28 mouse cellular contexts compared by ENCODE assay signal in the genomic region with DNA sequence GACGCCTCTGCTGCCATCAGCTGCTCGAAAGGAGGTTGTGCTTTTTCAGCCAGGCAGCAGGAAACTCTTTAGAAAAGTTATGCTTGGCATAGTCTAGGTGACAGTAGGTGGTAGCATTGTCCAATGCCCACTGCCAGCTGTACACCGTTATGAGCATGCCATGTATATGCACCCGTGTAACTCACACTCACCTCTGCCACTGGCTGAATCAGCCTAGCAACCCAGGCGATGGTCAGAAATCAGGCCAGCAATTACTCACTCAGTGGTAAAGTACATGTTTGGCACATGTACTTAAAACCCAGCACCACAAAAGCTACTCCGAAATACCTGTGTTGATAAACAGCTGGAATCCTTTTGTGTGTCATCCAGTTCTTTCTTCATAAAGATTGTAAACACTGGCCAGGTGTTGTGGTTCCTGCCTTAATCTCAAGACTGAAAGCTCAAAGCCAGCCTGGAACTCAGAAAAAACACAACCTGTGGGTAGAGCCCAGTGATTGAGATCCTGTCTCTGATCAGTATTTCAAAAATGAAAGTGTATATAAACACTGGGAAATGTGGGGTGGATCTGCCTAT. TPM values are rescaled to one million over a fixed set of nuclear protein-coding genes. Genes with fewer than 3 reads are reported as not detected.
DNase-seq lines count a peak whose midpoint lies in the region; ATAC-seq lines count a peak whose summit lies in the region.
"Had no signal": no experiment of that assay in that cellular context is flagged by ENCODE, and none has a peak within 500 bp of the region (broad histone marks: within the 10 kb centered on the region; RNA-seq: fewer than 3 reads in every experiment).

No protein-coding gene starts in this region.

- peak; percentile 36 for DNase-seq in CD4-positive, CD25-positive, alpha-beta regulatory T cell, adult 2 months (ENCODE audit: low read depth, low spot score)
- DNase-seq in midbrain, embryonic 11.5 days (ENCODE audit: low spot score, missing footprints), result peak; percentile 79
- DNase-seq in midbrain, embryonic 10.5 days (ENCODE audit: low spot score), result no peak
- peak; percentile 58 for DNase-seq in thymus, postnatal 0 days (ENCODE audit: low spot score)
- no peak for DNase-seq in thymus, postnatal 10 days (ENCODE audit: low spot score in 2 of 2)
- peak; percentile 56 for DNase-seq in naive thymus-derived CD4-positive, alpha-beta T cell, adult 2 months (ENCODE audit: low read depth)
- DNase-seq in cerebellum, adult 18-20 months, result no peak
- DNase-seq: adrenal gland, postnatal 10 days; adrenal gland, postnatal 36 days; cerebellum, adult 8-10 months; cerebellum, postnatal 10 days; cerebellum, postnatal 36 days; embryo, embryonic 11 days; gastrocnemius, postnatal 10 days; gastrocnemius, postnatal 36 days; heart, postnatal 10 days; heart, postnatal 36 days had no signal

- H3K9ac ChIP-seq in midbrain, embryonic 11.5 days (ENCODE audit: low read length), result no peak overlapping the region
- H3K9ac ChIP-seq: embryonic facial prominence, embryonic 13.5 days; forebrain, embryonic 12.5 days; forebrain, embryonic 15.5 days; heart, embryonic 12.5 days; heart, embryonic 15.5 days; hindbrain, embryonic 13.5 days had no signal

- no peak overlapping the region for H3K27ac ChIP-seq in midbrain, embryonic 11.5 days (ENCODE audit: low read depth, low read length)
- no peak overlapping the region for H3K27ac ChIP-seq in midbrain, embryonic 10.5 days (replicated peaks)
- H3K27ac ChIP-seq: embryonic facial prominence, embryonic 10.5 days; embryonic facial prominence, embryonic 13.5 days; forebrain, embryonic 12.5 days; forebrain, embryonic 15.5 days; heart, embryonic 15.5 days; hindbrain, embryonic 10.5 days; hindbrain, embryonic 13.5 days had no signal

- no peaks in the 10 kb centered on the region for H3K36me3 ChIP-seq in midbrain, embryonic 11.5 days (ENCODE audit: control insufficient read depth, insufficient read depth, low read length)
- peaks cover 16% of the 10 kb centered on the region; the same call in 1 of the 2 replicates for H3K36me3 ChIP-seq in midbrain, embryonic 10.5 days
- H3K36me3 ChIP-seq: forebrain, embryonic 12.5 days; heart, embryonic 15.5 days had no signal

- H3K9me3 ChIP-seq in midbrain, embryonic 11.5 days (ENCODE audit: control insufficient read depth, low read length), result no peaks in the 10 kb centered on the region
- H3K9me3 ChIP-seq in midbrain, embryonic 10.5 days (replicated peaks), result no peaks in the 10 kb centered on the region
- H3K9me3 ChIP-seq: embryonic facial prominence, embryonic 10.5 days; embryonic facial prominence, embryonic 13.5 days; forebrain, embryonic 12.5 days; forebrain, embryonic 15.5 days; heart, embryonic 12.5 days; heart, embryonic 15.5 days; hindbrain, embryonic 10.5 days; hindbrain, embryonic 13.5 days had no signal

- H3K4me1 ChIP-seq in midbrain, embryonic 11.5 days (ENCODE audit: control insufficient read depth, insufficient read depth, low read length), result no peaks in the 10 kb centered on the region
- H3K4me1 ChIP-seq in midbrain, embryonic 10.5 days, result peaks cover 26% of the 10 kb centered on the region
- H3K4me1 ChIP-seq: embryonic facial prominence, embryonic 10.5 days; forebrain, embryonic 12.5 days; forebrain, embryonic 15.5 days; heart, embryonic 15.5 days; hindbrain, embryonic 13.5 days had no signal

- H3K4me3 ChIP-seq in midbrain, embryonic 11.5 days (ENCODE audit: low read depth, low read length), result no peak overlapping the region
- no peak overlapping the region for H3K4me3 ChIP-seq in midbrain, embryonic 10.5 days
- H3K4me3 ChIP-seq: embryonic facial prominence, embryonic 10.5 days; embryonic facial prominence, embryonic 13.5 days; erythroblast, embryonic 14.5 days; forebrain, embryonic 12.5 days; forebrain, embryonic 15.5 days; heart, embryonic 12.5 days; heart, embryonic 15.5 days; hindbrain, embryonic 10.5 days; hindbrain, embryonic 13.5 days had no signal

- H3K4me2 ChIP-seq in midbrain, embryonic 11.5 days, result no peak overlapping the region
- H3K4me2 ChIP-seq: embryonic facial prominence, embryonic 13.5 days; forebrain, embryonic 12.5 days; forebrain, embryonic 15.5 days; heart, embryonic 12.5 days; heart, embryonic 15.5 days; hindbrain, embryonic 13.5 days had no signal

- 86% methylated on average over 6 of the region's 6 CpGs for WGBS in midbrain, embryonic 11.5 days
- 82% methylated on average over 6 of the region's 6 CpGs for WGBS in midbrain, embryonic 10.5 days

- no peak for ATAC-seq in CD4-positive, CD25-positive, alpha-beta regulatory T cell, adult 4 months
- ATAC-seq in midbrain, embryonic 11.5 days (ENCODE audit: low FRiP score), result no peak
- ATAC-seq: forebrain, embryonic 15.5 days; hindbrain, embryonic 16.5 days had no signal

- no peaks in the 10 kb centered on the region for H3K27me3 ChIP-seq in midbrain, embryonic 11.5 days (ENCODE audit: control insufficient read depth, insufficient read depth, low read length)
- no peaks in the 10 kb centered on the region for H3K27me3 ChIP-seq in midbrain, embryonic 10.5 days (ENCODE audit: low read depth, poor library complexity, severe bottlenecking)
- H3K27me3 ChIP-seq: embryonic facial prominence, embryonic 13.5 days; forebrain, embryonic 12.5 days; forebrain, embryonic 15.5 days; heart, embryonic 12.5 days; heart, embryonic 15.5 days; hindbrain, embryonic 13.5 days had no signal

RNA-seq across cellular contexts. Expression of a gene that starts 6.7 kb away (rescaled TPM):
- 100 to 1,000 TPM; 134 to 161 TPM for polyA plus RNA-seq in CD4-positive, CD25-positive, alpha-beta regulatory T cell, adult 4 months (2017; shearing (Covaris generic))
- 158 and 162 TPM in 2 replicates for polyA plus RNA-seq in midbrain, embryonic 11.5 days (2014; fragmentation: Nextera tagmentation; extraction: Ambion mirVana)
- 202 and 228 TPM in 2 replicates for polyA plus RNA-seq in midbrain, embryonic 10.5 days (2016; fragmentation: Nextera tagmentation; extraction: Ambion mirVana)
- 132 and 145 TPM in 2 replicates for polyA plus RNA-seq in thymus, postnatal 0 days (2015; fragmentation: Nextera tagmentation; extraction: Ambion mirVana)

RNA-seq across cellular contexts. Expression of a gene that starts 36.0 kb away (rescaled TPM):
- 1 to 10 TPM; 3.2 to 7.6 TPM for polyA plus RNA-seq in CD4-positive, CD25-positive, alpha-beta regulatory T cell, adult 4 months (2017; shearing (Covaris generic))
- 22.3 and 26.8 TPM in 2 replicates for polyA plus RNA-seq in midbrain, embryonic 11.5 days (2014; fragmentation: Nextera tagmentation; extraction: Ambion mirVana)
- 38.0 and 38.8 TPM in 2 replicates for polyA plus RNA-seq in midbrain, embryonic 10.5 days (2016; fragmentation: Nextera tagmentation; extraction: Ambion mirVana)
- 9.5 and 11.0 TPM in 2 replicates for polyA plus RNA-seq in thymus, postnatal 0 days (2015; fragmentation: Nextera tagmentation; extraction: Ambion mirVana)

Comparison
In these comparisons a context has a peak if more than half of its experiments do, and no peak if none do; other contexts are left out.
1. DNase-seq: peak in CD4-positive, CD25-positive, alpha-beta regulatory T cell, adult 2 months (single experiment), midbrain, embryonic 11.5 days (single experiment), thymus, postnatal 0 days (single experiment) and naive thymus-derived CD4-positive, alpha-beta T cell, adult 2 months (single experiment); none in midbrain, embryonic 10.5 days (single experiment), thymus, postnatal 10 days (0 of 2) and cerebellum, adult 18-20 months (0 of 2).